Mouse (Mus musculus): Measurements from ENCODE around the gene Nav1. TPM values are rescaled to one million over a fixed set of nuclear protein-coding genes. Genes with fewer than 3 reads are reported as not detected.

Nav1 gene
- polyA plus RNA-seq (2012; ENCODE audit: insufficient read depth, insufficient read length, missing spikeins): 5.5 and 7.8 TPM in 2 replicates

GRCm38 (mm10) chr1:135607019-135607418, at the start of gene Nav1:
Gene Nav1, minus strand, starts transcription at chr1:135607295.
- peaks cover 5% of the 10 kb centered on the region for H3K4me1 ChIP-seq (ENCODE audit: control insufficient read depth, insufficient read depth, insufficient read length, low read length)
- no peak within 1 kb of the TSS for H3K4me3 ChIP-seq (ENCODE audit: insufficient read depth, low read depth, low read length)
- H3K27ac ChIP-seq (replicated peaks; ENCODE audit: low read depth, low read length): no peak within 1 kb of the TSS

DNA sequence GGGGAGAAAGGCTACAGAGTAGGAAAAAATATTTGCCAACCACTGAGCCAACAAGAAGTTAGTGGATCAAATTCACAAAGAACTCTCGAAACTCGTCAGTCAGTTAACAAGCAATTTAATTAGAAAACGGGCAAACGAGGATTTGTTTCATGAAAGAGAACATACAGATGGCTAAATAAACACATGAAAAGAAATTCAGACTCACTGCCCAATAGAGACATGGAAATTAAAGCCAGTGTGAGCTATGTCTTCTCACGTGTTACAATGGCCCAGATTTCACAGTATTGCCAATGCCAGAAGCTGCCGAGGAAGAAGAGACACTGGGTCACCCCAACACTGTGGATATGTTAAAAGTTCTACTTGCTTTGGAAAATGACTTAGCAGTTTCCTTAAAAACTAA, 46.8 kb upstream of the Nav1 start:
- Histone ChIP-seq H3K4me3 (ENCODE audit: insufficient read depth, low read depth, low read length) (no peak overlapping the region), H3K4me1 (ENCODE audit: control insufficient read depth, insufficient read depth, insufficient read length, low read length) (peaks cover 6% of the 10 kb centered on the region; the same call in 1 of the 2 replicates), H3K27ac (replicated peaks; ENCODE audit: low read depth, low read length) (no peak overlapping the region)

GRCm38 (mm10) chr1:135645459-135646195, 38.5 kb upstream of the Nav1 start:
- Histone ChIP-seq H3K4me1 (ENCODE audit: control insufficient read depth, insufficient read depth, insufficient read length, low read length) (peaks cover 29% of the 10 kb centered on the region), H3K27ac (replicated peaks; ENCODE audit: low read depth, low read length) (no peak overlapping the region), H3K4me3 (ENCODE audit: insufficient read depth, low read depth, low read length) (no peak overlapping the region)

- Histone ChIP-seq H3K4me1 (ENCODE audit: control insufficient read depth, insufficient read depth, insufficient read length, low read length) (peaks cover 26% of the 10 kb centered on the region), H3K4me3 (ENCODE audit: insufficient read depth, low read depth, low read length) (no peak overlapping the region), H3K27ac (replicated peaks; ENCODE audit: low read depth, low read length) (peak overlapping the region; percentile 5; the same call in 1 of the 2 replicates)
Observed at GRCm38 (mm10) chr1:135644110-135644509, 37.0 kb upstream of the Nav1 start.

DNA sequence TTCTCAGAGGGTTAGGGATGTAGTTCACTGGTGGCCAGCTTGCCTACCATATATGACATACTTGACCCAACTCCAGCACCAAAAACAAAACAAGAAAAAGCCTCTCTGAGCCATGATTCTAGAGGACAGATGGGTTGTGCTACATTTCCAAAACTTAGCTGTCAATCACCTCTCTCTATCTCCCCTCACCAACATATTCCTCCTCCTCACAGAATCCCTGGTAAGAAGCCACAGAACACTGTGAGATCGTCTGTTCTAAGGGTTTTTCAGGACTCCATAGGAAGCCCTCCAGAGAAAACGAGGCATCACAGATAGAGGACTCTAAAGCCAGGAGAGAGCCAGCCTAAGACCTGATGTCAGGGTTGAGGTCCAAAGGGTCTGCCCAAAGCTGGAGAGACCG, 36.6 kb upstream of the Nav1 start:
- peaks cover 28% of the 10 kb centered on the region for H3K4me1 ChIP-seq (ENCODE audit: control insufficient read depth, insufficient read depth, insufficient read length, low read length)
- H3K4me3 ChIP-seq (ENCODE audit: insufficient read depth, low read depth, low read length): no peak overlapping the region
- peak overlapping the region; percentile 5; the same call in 1 of the 2 replicates for H3K27ac ChIP-seq (replicated peaks; ENCODE audit: low read depth, low read length)

GRCm38 (mm10) chr1:135639853-135640252, 32.8 kb upstream of the Nav1 start:
- H3K4me1 ChIP-seq (ENCODE audit: control insufficient read depth, insufficient read depth, insufficient read length, low read length): peaks cover 47% of the 10 kb centered on the region
- H3K4me3 ChIP-seq (ENCODE audit: insufficient read depth, low read depth, low read length): no peak overlapping the region
- no peak overlapping the region for H3K27ac ChIP-seq (replicated peaks; ENCODE audit: low read depth, low read length)

GRCm38 (mm10) chr1:135639093-135639492, 32.0 kb upstream of the Nav1 start:
- peaks cover 46% of the 10 kb centered on the region for H3K4me1 ChIP-seq (ENCODE audit: control insufficient read depth, insufficient read depth, insufficient read length, low read length)
- no peak overlapping the region for H3K4me3 ChIP-seq (ENCODE audit: insufficient read depth, low read depth, low read length)
- H3K27ac ChIP-seq (replicated peaks; ENCODE audit: low read depth, low read length): no peak overlapping the region

DNA sequence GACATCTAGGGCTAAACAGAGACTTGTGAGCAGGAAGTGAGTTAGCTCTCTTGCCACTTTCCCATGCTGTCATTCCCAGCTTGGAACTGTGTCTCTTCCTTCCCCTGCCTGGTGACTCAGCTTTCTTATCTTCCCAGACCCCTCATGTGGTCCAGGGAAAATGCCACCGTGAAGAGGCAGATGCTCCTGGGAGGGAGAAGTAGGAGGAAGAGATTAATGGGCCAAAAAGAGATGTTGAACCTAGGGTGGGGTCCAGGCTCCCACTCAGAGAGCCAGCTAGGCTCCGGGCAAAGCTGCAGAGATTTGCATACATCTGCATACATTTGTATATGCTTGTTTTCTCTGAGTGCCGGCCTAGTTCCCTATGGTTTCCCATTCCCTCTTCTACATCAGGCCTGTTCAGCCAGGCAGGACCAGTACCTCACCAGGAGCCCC, 30.5 kb upstream of the Nav1 start:
- H3K4me3 ChIP-seq (ENCODE audit: insufficient read depth, low read depth, low read length): no peak overlapping the region
- H3K4me1 ChIP-seq (ENCODE audit: control insufficient read depth, insufficient read depth, insufficient read length, low read length): peaks cover 43% of the 10 kb centered on the region
- H3K27ac ChIP-seq (replicated peaks; ENCODE audit: low read depth, low read length): no peak overlapping the region

- no peak overlapping the region for H3K27ac ChIP-seq (replicated peaks; ENCODE audit: low read depth, low read length)
- no peak overlapping the region for H3K4me3 ChIP-seq (ENCODE audit: insufficient read depth, low read depth, low read length)
- peaks cover 52% of the 10 kb centered on the region for H3K4me1 ChIP-seq (ENCODE audit: control insufficient read depth, insufficient read depth, insufficient read length, low read length)
Observed at GRCm38 (mm10) chr1:135636111-135636511, 29.0 kb upstream of the Nav1 start.

DNA sequence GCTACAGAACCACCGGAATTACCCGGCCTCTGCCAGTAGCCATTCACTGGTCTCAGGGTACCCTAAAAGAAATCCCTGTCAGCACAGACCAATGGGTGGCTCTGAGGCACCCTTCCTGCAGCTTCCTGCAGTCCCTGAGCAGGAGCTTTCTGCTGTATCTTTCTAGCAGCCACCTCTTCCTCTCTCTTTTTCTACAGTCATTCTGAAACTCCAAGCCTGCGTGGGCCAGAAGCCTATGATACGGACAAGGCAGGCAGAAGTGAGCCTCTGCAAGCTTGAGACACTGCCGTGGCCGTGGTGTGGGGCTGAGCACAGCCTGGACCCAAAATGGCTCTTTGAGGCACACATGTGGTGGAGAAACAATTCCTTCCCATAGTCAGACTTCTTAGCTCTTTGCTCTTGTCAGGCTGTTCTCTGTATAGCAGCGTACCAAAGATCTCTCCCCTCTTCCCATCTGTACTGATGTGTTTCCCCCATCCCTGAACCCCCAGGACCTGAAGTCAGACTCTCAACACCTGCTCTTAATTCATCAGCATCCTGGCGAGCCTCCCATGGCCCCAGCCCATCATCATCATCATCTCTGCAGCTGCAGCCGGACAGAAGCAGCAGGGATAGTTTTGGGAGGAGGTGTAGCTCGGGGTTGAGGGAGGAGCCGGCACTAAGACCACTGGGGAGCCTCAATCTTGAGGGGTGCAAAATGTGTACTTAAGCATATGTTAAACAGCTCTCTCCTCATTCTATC, 28.4 kb upstream of the Nav1 start:
- Histone ChIP-seq H3K4me1 (ENCODE audit: control insufficient read depth, insufficient read depth, insufficient read length, low read length) (peaks cover 57% of the 10 kb centered on the region), H3K27ac (replicated peaks; ENCODE audit: low read depth, low read length) (no peak overlapping the region), H3K4me3 (ENCODE audit: insufficient read depth, low read depth, low read length) (no peak overlapping the region)

GRCm38 (mm10) chr1:135634791-135635190, 27.7 kb upstream of the Nav1 start:
- 0 out of 2 replicates have a peak overlapping the region, but pooled peaks have one; percentile 0 for H3K27ac ChIP-seq (replicated peaks; ENCODE audit: low read depth, low read length)
- peaks cover 62% of the 10 kb centered on the region for H3K4me1 ChIP-seq (ENCODE audit: control insufficient read depth, insufficient read depth, insufficient read length, low read length)
- no peak overlapping the region for H3K4me3 ChIP-seq (ENCODE audit: insufficient read depth, low read depth, low read length)

GRCm38 (mm10) chr1:135633884-135634283, 26.8 kb upstream of the Nav1 start:
- no peak overlapping the region for H3K4me3 ChIP-seq (ENCODE audit: insufficient read depth, low read depth, low read length)
- H3K27ac ChIP-seq (replicated peaks; ENCODE audit: low read depth, low read length): peak overlapping the region; percentile 42
- peaks cover 67% of the 10 kb centered on the region for H3K4me1 ChIP-seq (ENCODE audit: control insufficient read depth, insufficient read depth, insufficient read length, low read length)

DNA sequence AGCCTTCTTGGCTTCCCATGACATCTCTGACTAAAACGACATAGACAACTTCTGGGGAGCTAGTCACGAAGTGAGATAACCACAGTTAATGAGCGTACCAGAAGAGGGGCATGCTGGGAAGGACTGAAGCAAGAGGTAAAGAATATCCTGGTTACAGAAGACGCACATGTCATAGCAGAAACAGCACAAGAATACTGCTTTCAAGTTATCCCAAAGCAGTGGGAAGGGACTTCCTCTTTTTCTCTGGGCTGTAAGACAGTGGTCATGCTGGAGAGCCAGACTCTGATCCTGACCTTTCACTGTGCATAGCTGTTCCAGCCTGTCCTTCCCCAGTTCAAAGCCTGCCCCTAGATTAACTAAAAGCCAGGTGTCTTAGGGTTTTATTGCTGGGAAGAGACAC, 26.4 kb upstream of the Nav1 start:
- Histone ChIP-seq H3K4me3 (ENCODE audit: insufficient read depth, low read depth, low read length) (no peak overlapping the region), H3K4me1 (ENCODE audit: control insufficient read depth, insufficient read depth, insufficient read length, low read length) (peaks cover 65% of the 10 kb centered on the region), H3K27ac (replicated peaks; ENCODE audit: low read depth, low read length) (peak overlapping the region; percentile 46)

- peak overlapping the region; percentile 70 for H3K27ac ChIP-seq (replicated peaks; ENCODE audit: low read depth, low read length)
- H3K4me1 ChIP-seq (ENCODE audit: control insufficient read depth, insufficient read depth, insufficient read length, low read length): peaks cover 56% of the 10 kb centered on the region
- no peak overlapping the region for H3K4me3 ChIP-seq (ENCODE audit: insufficient read depth, low read depth, low read length)
Observed at GRCm38 (mm10) chr1:135632199-135632598, 25.1 kb upstream of the Nav1 start.

GRCm38 (mm10) chr1:135631515-135631914, 24.4 kb upstream of the Nav1 start:
- Histone ChIP-seq H3K4me3 (ENCODE audit: insufficient read depth, low read depth, low read length) (peak overlapping the region; percentile 19; the same call in 1 of the 2 replicates), H3K27ac (replicated peaks; ENCODE audit: low read depth, low read length) (peak overlapping the region; percentile 95), H3K4me1 (ENCODE audit: control insufficient read depth, insufficient read depth, insufficient read length, low read length) (peaks cover 56% of the 10 kb centered on the region)

Measured in brown adipose tissue, adult 24 weeks (tissue).